Mouse (Mus musculus) heart, postnatal 25 days (tissue): Measurements from ENCODE around the gene Uqcrfs1. TPM values are rescaled to one million over a fixed set of nuclear protein-coding genes. Genes with fewer than 3 reads are reported as not detected.

Experiments
- DNase-seq: peaks from one replicate; pipeline ENCODE4 v3.0.0; 2022; ENCODE audit warnings: low spot score
- intact Hi-C: fragments of 180-260 bp; cut with DNase I; formaldehyde crosslinking; loops from one replicate; pipeline ENCODE4 v1.15.1; 2025
- total RNA-seq, 2 experiments: library from RNA; stranded (reverse); gene quantifications; 2 replicates each; pipeline ENCODE4 v1.2.3; 2021

Gene Uqcrfs1
- 1,000 to 10,000 TPM; 1,260 to 1,275 TPM for total RNA-seq

DNA sequence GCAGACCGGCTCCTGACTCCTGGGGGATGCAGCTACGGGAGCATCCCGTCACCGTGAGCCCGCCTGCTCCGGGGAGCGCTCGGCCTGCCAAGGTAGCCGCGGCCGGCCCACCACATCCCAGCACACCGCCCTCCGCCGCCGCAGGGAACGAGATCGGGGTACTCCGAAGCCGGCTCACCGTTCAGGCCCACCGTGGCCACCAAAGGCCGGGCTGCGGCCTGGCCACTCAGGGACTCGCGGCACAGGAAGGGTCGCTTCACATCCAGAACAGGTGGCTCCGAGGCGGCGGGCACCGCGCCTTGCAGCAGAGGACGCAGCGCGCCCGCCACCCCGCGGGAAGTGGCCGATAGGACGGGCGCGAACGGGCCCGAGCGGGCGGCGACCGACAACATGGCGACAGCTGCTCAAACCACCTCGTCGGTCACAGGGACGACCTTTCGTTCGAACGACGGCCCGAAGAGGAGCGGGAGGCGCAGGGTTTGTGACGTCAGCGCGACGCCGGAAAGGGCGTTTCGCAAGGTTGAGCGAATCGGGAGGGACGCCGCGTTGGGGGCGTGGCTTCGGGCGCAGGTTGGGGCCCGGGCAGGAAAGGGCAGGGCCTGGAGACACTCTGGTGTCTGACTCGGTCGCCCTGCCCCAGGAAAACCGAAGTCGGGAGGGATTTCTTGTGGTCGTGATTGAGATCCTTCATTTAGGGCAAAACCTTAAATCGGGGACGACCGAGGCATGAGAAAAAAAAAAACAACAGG lies at the start of gene Uqcrfs1:
Gene Uqcrfs1 (minus strand): TSS at position 507 of the 749 bp plus-strand sequence.
- DNase-seq, result peak; percentile 91
- intact Hi-C loops, result loop anchor here (5.0 to 10.0 kb wide), 2 partner anchors 117 to 450 kb away; no protein-coding TSS in a partner anchor

DNA sequence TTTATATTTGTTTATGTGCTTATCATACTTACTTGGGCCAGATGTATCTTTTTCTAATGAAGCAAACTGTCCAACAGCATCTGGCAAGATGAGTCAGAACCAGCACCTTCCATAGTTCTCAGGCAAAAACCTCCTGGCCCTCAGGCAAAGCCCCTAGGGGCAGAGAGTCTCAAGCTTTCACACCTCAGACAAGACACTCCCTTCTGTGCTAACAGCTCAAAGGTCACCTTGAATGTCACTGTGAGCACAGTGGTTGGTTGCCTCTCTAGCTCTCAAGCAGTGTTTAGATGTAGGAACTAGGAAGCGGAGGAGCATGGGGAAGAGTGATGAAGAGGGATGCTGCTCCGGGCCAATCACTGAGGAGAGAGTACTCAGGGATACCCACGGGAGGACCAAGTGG lies 40.6 kb upstream of the Uqcrfs1 start:
- intact Hi-C loops, result no loop called here
- DNase-seq, result no peak

DNA sequence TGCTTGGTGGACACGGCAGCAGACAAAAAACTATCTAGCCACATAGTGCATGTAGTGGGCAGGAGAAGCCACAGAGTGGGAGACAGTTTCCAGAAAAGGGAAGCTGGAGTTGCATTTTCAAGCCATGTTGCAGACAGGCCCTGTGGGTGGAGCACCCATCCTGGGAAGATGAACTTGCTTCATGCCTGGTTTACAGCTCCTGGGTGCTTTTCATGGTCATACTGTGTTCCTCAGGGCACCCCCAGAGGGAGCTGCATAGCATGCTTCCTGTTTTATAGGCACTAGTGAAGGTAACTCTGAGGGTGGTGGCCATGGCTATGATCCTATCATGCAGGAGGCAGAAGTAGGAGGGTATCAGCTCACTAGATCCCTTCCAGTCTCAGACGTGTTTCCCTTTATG lies 37.4 kb upstream of the Uqcrfs1 start:
- intact Hi-C loops, result no loop called here
- DNase-seq, result no peak

DNA sequence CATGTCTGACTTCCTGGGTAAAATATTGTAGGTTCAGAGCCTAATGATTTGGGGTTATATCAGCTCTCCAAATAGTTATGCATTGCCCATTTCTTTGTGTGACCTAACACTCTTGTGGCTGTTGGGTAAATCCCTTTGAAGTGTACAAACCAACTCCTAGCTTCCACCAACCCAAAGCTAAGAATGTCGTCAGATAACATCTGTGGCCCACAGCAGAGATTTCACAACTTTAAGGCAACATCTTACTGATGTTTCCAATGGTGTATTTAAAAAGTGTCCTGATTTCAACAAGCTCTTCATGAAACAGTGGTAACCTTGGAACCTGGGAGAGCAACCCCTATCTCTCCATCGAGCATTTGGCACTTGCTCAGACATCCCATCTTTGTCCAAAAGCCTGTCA lies 33.6 kb upstream of the Uqcrfs1 start:
- DNase-seq, result no peak
- intact Hi-C loops, result no loop called here

DNA sequence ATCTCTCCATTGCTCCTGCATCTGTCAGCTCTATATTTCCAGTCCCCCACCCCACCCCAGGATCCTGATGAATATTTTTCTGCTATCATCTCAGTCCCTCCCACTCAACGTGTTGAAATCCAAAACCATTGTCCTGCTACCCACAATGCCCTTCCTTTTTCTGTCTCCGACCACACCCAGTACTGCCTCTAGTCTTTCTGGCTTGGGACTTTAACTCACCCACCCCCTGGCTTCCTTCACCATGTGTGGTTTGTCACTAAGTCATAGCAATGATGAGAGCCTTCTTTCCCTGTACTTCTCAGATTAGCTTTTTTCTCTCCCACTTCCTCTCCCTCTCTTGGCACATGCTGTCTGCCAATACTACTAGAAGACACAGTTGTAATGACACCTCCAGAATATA lies 31.7 kb upstream of the Uqcrfs1 start:
- intact Hi-C loops, result no loop called here
- no peak for DNase-seq

DNA sequence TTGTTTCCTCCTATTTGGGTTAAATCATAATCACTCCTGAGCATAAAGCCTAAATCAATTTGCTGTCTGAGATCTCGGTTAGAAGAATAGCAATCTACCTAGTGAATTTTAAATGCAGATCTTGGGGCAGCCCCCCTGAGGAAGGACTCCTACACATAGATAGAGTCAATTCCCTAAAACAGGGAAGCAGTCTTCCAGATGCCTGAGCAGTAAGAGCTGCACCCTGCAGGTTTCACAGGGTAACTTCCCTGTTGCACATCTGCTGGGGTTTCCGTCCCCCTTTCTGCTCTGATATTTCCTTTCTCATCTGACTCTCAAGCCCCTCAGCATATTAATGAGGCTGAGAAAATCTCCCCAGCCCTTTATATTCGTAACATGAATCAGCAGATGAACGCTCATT lies 27.8 kb upstream of the Uqcrfs1 start:
- no peak for DNase-seq
- intact Hi-C loops, result no loop called here

DNA sequence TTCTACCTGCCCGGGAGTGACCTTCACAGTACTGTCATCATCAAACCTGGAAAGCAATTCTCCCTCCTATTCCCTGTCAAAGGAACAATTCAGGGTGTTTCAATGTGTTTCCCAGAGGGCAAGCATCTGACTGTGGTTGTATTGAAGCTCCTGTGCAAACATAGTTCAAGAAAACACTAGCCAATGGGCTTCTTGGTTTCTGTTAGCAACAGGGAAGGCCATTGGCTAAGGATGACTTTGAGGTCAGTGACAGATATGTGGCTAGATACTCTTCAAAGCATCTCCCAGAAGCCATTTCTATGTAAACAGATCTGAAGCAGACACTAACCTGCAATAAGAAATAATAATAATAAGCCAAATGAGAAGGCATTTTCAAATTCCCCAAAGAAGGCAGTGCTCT lies 25.0 kb upstream of the Uqcrfs1 start:
- DNase-seq, result no peak
- intact Hi-C loops, result no loop called here

DNA sequence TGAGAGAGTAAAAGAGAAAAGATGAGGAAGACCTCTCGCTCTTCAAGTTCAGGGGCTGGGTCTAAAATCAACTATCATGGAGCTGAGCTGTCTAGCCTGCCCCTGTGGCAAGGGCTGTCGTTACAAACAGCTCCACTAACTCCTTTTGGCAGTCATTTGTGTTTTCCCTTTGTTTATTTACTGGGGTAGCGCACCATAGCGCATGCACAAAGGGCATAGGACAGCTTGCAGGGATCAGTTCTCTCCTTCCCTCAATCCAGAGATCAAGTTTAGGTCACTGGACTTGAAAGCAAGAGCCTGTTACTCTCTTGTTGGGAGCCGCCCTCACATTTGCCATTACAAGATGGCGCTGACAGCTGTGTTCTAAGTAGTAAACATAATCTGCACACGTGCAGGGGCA lies 22.4 kb upstream of the Uqcrfs1 start:
- intact Hi-C loops, result loop anchor here (5.0 to 10.0 kb wide), 3 partner anchors 160 to 425 kb away; no protein-coding TSS in a partner anchor
- no peak for DNase-seq

DNA sequence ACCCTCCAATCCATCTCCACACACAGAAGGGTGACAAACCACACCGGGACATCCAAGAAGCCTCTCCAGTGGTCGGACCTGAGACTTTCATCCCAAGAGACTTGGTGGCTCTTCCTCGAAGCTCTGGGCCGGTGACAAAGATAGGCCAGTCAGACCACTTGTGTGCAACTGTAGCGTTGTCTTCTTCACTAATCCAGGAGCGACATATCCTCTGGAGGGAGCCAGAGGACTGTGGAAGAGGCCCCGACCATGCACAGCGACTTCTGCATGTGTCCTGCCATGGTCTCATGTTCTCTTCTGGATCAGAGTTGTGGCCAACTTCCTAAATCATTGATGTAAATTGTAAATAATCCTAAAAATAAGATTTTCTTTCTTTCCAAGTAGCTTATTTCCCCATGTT lies 21.6 kb upstream of the Uqcrfs1 start:
- no peak for DNase-seq
- intact Hi-C loops, result loop anchor here (5.0 to 10.0 kb wide), 3 partner anchors 161 to 426 kb away; no protein-coding TSS in a partner anchor

DNA sequence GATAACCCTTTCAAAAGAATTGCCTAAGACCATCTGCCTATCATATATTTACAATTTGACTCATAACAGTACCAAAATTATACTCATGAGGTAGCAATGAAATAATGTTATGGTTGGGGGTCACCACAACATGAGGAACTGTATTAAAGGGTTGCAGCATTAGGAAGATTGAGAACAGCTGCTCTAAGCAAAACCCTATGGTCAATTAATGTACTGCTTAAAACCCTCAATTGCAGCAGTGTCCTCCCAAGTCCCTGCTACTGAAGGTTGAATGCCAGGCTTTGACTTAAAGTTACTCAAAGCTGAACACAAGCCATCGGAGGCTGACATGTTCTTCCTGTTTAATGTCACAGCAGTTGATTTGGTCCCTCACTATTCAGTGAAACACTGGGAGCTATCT lies 15.4 kb upstream of the Uqcrfs1 start:
- intact Hi-C loops, result loop anchor here (10.0 kb wide), 1 partner anchor 324 kb away; no protein-coding TSS in a partner anchor
- no peak for DNase-seq

DNA sequence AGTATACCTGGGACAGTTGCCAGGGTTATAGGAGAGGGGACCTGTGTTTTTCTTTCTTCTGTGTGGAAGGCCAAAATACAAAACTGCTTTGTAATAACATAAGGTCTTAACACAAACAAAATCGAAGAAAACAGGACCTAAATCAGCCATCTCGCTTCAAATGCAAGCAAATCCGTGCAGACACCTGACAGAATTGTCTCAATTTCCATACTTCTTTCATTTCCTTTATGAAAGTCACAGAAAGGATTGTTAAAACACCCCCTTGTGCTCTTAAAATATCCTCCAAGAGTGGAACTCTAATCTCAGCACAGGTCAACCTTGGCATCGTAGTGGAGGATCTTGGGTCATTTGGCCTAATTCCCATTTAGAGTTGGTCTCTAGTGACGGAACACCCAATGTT lies 14.9 kb upstream of the Uqcrfs1 start:
- intact Hi-C loops, result loop anchor here (10.0 kb wide), 1 partner anchor 325 kb away; no protein-coding TSS in a partner anchor
- no peak for DNase-seq

DNA sequence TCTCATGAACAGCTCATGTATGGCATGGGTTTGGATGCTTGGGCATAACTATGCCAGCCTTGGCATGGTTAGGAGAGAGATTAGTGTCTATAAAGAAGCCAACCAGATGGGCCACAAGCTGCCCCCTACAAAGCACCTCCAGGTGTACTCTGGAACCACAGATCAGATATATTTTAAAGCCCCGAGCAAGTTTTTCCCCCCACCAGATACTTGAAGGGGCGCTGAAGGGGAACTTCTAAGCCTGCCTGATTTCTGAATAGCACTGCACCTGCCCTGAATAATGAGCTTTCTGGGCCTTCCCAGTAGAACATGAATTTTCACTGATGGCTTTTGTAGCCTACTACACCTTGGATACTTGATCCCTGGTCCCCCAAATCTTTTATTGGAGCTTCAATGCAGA lies 12.6 kb upstream of the Uqcrfs1 start:
- intact Hi-C loops, result no loop called here
- no peak for DNase-seq

DNA sequence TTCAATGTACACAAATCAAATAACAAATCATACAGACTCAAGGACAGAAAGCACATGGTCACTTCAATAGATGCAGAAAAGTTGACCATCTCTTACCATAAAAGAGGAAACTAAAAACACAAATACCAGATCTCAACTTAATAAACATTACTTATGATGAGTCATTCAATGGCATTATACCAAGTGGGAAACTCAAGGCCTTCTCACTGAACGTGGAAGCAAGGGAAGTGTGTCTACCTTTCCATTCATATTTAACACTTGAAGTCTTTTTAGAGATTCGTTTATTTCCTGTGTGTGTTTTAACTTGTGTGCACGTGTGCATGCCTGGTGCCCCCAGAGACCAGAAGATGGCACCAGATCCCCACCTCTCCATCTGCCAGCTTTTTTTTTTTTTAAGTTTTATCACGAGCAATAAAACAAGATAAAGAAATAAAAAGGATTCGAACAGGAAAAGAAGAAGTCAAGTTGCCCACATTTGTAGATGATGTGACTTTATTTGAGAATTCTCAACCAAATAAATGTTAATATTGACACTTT lies 8.0 kb upstream of the Uqcrfs1 start:
- no peak for DNase-seq
- intact Hi-C loops, result no loop called here

DNA sequence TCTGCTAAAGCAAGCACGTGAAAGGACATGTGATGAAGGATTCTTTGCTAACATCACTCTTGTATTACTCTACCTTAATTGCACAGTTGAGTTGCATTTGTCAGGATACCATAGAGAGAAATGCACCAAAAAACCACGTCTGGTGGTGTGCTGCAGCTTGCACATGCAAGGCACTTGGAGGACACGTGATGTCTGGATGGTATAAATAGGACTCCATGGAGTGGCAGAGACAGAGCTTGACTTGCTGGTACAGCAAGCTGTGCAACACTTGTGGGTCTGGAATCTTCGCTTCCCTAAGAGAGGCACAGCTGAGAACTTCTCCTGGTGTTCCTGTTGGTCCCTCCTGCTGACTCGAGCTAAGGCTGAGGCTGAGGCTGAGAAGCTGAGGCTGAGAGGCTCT lies 4.2 kb upstream of the Uqcrfs1 start:
- no peak for DNase-seq
- intact Hi-C loops, result loop anchor here (5.0 to 10.0 kb wide), 2 partner anchors 113 to 455 kb away; no protein-coding TSS in a partner anchor

DNA sequence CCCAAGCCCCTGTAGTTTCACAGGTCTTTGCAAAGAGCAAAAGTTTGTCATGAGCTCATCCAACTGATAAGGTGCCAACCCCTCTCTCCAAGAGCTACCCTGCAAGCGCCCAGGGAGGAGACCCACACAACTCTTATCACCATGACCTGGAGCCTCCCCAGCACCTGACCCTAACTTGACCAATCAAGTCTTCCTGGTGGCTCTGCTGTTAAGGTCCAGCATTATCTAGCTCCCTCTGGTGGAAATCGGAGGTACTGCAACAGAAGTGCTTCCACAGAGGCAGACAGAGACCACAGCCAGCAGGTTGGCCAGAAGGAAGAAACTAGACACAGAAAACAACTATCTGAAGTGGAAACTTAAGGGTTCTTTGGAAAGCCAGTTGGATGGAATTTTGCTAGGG lies 3.7 kb upstream of the Uqcrfs1 start:
- DNase-seq, result peak; percentile 28

DNA sequence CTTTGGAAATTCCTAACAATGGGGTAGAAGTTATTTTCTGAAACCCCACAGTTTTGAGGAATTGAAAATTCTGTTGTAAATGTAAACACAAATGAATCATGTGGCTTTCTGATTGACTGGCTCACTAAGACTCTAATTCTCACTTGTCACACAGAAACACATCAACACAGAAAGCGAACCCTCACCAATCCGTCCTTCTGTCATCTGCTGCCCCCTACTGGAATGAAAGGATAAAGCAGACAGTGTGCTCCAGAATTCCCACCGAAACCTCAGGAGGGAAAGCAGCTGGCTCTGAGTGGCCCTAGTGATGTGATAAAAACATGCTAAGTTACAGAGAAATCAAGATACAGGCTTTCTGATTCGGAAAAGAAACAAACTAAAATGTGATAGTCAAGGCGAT lies 14.4 kb downstream of the Uqcrfs1 start:
- DNase-seq, result no peak
- intact Hi-C loops, result loop anchor here (1.0 kb wide), 2 partner anchors 32 to 258 kb away; no protein-coding TSS in a partner anchor

More for the DNA sequence above, 3.7 kb upstream of the Uqcrfs1 start:
- intact Hi-C loops, result loop anchor here (5.0 to 10.0 kb wide), 2 partner anchors 113 to 454 kb away; no protein-coding TSS in a partner anchor

DNA sequence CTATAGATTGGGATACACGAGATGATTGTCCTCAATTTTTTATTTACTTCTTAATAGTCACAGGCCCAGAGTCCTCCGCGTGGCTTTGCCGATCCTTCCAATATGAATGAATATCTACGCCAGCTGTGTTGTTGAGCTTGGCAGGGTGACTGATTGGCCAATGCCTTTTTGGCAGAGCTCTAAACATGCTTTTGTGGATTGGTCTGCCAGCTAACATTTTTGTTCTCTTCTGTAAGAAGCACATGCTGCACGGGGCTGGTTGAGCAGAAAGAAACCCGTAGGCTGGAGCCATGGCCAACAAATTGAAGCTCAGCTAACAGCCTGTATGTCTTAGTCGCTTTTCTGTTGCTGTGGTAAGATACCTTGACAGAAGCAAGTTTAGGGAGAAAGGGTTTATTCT lies 20.2 kb downstream of the Uqcrfs1 start:
- peak; percentile 46 for DNase-seq
- intact Hi-C loops, result no loop called here

DNA sequence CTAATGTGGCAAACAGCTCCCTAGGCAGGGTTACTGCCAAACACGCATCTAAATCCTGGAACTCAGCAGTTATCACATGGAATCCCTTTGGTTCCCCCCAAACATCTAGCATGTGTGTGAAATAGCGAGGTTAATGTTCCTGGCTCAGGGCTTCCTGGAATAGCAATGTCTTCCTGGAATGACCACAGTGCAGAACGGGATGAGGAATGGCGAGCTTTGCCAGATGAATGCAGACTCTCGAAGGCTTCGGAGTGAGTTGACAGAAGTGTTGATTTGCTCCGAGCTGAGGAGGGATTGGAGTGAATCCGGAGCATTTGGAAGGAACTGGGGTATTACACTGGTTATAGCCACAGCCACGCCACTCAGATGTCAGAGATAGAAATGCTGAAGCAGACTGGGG lies 21.2 kb downstream of the Uqcrfs1 start:
- intact Hi-C loops, result no loop called here

DNA sequence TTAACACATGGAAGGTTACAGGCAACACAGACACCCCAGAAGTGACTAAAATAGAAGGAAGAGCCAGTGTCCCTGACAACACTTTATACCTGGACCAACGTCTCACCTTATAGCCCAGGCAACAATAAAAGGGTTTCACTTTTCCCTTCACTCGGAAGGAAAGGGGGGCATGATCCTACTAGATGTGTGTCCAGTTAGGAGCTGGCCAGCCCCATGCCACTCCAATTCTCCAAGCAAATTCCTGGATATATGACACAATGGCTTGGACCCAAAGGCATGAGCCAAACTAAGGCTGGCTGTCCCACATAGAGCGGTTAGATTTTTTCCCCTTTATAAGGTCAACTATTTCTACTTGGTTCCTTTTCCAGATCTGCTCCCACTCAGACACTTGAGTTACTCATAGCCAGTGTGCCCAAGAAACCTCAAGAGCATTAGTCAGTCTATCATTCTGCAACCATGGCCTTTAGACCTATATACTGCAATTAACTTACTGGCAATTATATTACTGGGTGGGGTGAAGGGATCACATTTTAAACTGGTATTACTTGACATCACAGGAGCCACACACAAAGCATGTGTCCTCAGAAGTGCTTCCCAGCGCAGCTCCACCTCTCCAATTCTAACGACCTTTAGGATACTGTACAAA lies 21.8 kb downstream of the Uqcrfs1 start:
- no peak for DNase-seq
- intact Hi-C loops, result no loop called here

More for the DNA sequence above, 21.2 kb downstream of the Uqcrfs1 start:
- DNase-seq, result peak; percentile 10

DNA sequence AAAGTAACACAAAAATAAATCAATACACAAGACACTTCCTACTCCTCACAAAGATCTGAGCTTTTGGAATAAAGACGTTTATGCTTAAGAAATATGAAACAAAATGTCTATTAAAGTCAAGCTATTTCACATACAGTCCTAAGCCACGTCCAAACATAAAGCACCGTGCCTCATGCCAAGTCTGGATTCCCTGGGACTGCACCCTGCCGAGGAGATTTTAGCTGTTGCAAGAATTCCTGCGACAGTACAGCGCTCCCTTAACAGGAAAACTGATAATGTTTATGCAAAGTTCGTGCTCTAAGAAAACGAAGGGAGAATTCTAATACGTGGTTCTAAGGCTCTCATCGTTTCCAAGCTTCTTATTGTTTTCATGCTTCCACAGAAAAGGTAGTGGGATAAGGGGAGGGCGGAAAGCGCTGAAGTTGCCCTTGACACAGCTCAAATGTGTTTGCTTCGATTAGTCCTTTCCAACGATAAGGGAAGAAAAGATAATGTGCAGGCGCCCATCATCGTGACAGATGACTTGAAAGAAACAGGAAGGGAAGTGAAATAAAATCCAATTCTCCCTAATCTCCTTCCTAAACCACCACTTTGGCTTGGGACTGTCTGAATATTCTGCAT lies 23.8 kb downstream of the Uqcrfs1 start:
- DNase-seq, result no peak
- intact Hi-C loops, result no loop called here
